Comparison of ENCODE assay signal across 15 mouse cellular contexts in genomic region chr5:139351628-139352027, GRCm38 (mm10). TPM values are rescaled to one million over a fixed set of nuclear protein-coding genes. Genes with fewer than 3 reads are reported as not detected.
DNase-seq lines count a peak whose midpoint lies in the region; ATAC-seq and TF ChIP-seq lines count a peak whose summit lies in the region.
"Had no signal": no experiment of that assay in that cellular context is flagged by ENCODE, and none has a peak within 500 bp of the region (broad histone marks: within the 10 kb centered on the region; RNA-seq: fewer than 3 reads in every experiment).

No protein-coding gene starts in this region.

- 21% methylated on average over 8 of the region's 8 CpGs for WGBS in lung, embryonic 14.5 days
- WGBS in embryonic facial prominence, embryonic 11.5 days = 25% methylated on average over 8 of the region's 8 CpGs
- WGBS in limb, embryonic 14.5 days = 5% methylated on average over 8 of the region's 8 CpGs

- no peaks in the 10 kb centered on the region for H3K27me3 ChIP-seq in lung, embryonic 14.5 days (ENCODE audit: insufficient read depth, low read length)
- H3K27me3 ChIP-seq in embryonic facial prominence, embryonic 11.5 days (ENCODE audit: control insufficient read depth, insufficient read depth, low read length) = no peaks in the 10 kb centered on the region
- H3K27me3 ChIP-seq in limb, embryonic 14.5 days (ENCODE audit: control insufficient read depth, insufficient read depth, low read length) = no peaks in the 10 kb centered on the region

- ATAC-seq in lung, embryonic 14.5 days (ENCODE audit: insufficient read depth) = no peak
- ATAC-seq in embryonic facial prominence, embryonic 11.5 days (replicated peaks; ENCODE audit: insufficient number of reproducible peaks, low FRiP score, low TSS enrichment, low read depth) = no peak
- ATAC-seq in limb, embryonic 14.5 days (ENCODE audit: low FRiP score, low read depth) = peak; percentile 66
- ATAC-seq: lung, postnatal 0 days had no signal

- no peaks in the 10 kb centered on the region for H3K36me3 ChIP-seq in lung, embryonic 14.5 days (ENCODE audit: insufficient read depth)
- H3K36me3 ChIP-seq in embryonic facial prominence, embryonic 11.5 days (replicated peaks; ENCODE audit: control insufficient read depth, insufficient read depth, low read depth, low read length) = no peaks in the 10 kb centered on the region
- no peaks in the 10 kb centered on the region for H3K36me3 ChIP-seq in limb, embryonic 14.5 days (ENCODE audit: control insufficient read depth, insufficient read depth, low read length)
- H3K36me3 ChIP-seq: hindbrain, embryonic 12.5 days had no signal

- peak overlapping the region; percentile 31; the same call in 1 of the 2 replicates for H3K9ac ChIP-seq in lung, embryonic 14.5 days
- H3K9ac ChIP-seq in embryonic facial prominence, embryonic 11.5 days (replicated peaks; ENCODE audit: low read length) = peak overlapping the region; percentile 18; the same call in 1 of the 2 replicates
- H3K9ac ChIP-seq in limb, embryonic 14.5 days (ENCODE audit: low read depth, low read length, severe bottlenecking) = no peak overlapping the region
- H3K9ac ChIP-seq: hindbrain, embryonic 12.5 days had no signal

- H3K27ac ChIP-seq in gastrocnemius, adult 2 months = no peak overlapping the region
- no peak overlapping the region for H3K27ac ChIP-seq in lung, embryonic 14.5 days (ENCODE audit: low read depth)
- 0 out of 2 replicates have a peak overlapping the region, but pooled peaks have one; percentile 6 for H3K27ac ChIP-seq in embryonic facial prominence, embryonic 11.5 days (replicated peaks; ENCODE audit: low read depth, low read length)
- H3K27ac ChIP-seq in limb, embryonic 14.5 days (replicated peaks; ENCODE audit: low read depth, low read length) = no peak overlapping the region
- H3K27ac ChIP-seq: hindbrain, embryonic 12.5 days had no signal

- H3K9me3 ChIP-seq in lung, embryonic 14.5 days (ENCODE audit: low read depth, low read length) = no peaks in the 10 kb centered on the region
- H3K9me3 ChIP-seq in embryonic facial prominence, embryonic 11.5 days (replicated peaks; ENCODE audit: control insufficient read depth, low read length) = no peaks in the 10 kb centered on the region
- H3K9me3 ChIP-seq in limb, embryonic 14.5 days (ENCODE audit: control insufficient read depth, low read length) = no peaks in the 10 kb centered on the region
- H3K9me3 ChIP-seq: hindbrain, embryonic 12.5 days had no signal

- TF ChIP-seq POLR2A in limb, embryonic 14.5 days (IDR thresholded peaks at IDR 0.05; ENCODE audit: borderline replicate concordance, extremely low read depth, insufficient read depth, insufficient read length) = no peak

- no peak for TF ChIP-seq CTCF in gastrocnemius, adult 2 months (IDR thresholded peaks at IDR 0.05)
- no peak for TF ChIP-seq CTCF in lung, embryonic 14.5 days (IDR thresholded peaks at IDR 0.05; ENCODE audit: low read depth)

- intact Hi-C loops in gastrocnemius, adult 2 months (cut with DNase I) = no loop called here
- intact Hi-C loops in gastrocnemius, postnatal 36 days (cut with DNase I) = no loop called here

- H3K4me3 ChIP-seq in gastrocnemius, adult 2 months = no peak overlapping the region
- no peak overlapping the region for H3K4me3 ChIP-seq in lung, embryonic 14.5 days (ENCODE audit: low read depth, low read length)
- no peak overlapping the region for H3K4me3 ChIP-seq in embryonic facial prominence, embryonic 11.5 days (ENCODE audit: low read depth, low read length)
- no peak overlapping the region for H3K4me3 ChIP-seq in limb, embryonic 14.5 days (replicated peaks; ENCODE audit: low read length)
- H3K4me3 ChIP-seq: hindbrain, embryonic 12.5 days had no signal

- no peak overlapping the region for H3K4me2 ChIP-seq in lung, embryonic 14.5 days
- H3K4me2 ChIP-seq in embryonic facial prominence, embryonic 11.5 days (ENCODE audit: low read depth, low read length) = no peak overlapping the region
- H3K4me2 ChIP-seq in limb, embryonic 14.5 days (replicated peaks; ENCODE audit: low read depth, low read length, severe bottlenecking) = 0 out of 2 replicates have a peak overlapping the region, but pooled peaks have one; percentile 1
- H3K4me2 ChIP-seq: hindbrain, embryonic 12.5 days had no signal

- no peaks in the 10 kb centered on the region for H3K4me1 ChIP-seq in lung, embryonic 14.5 days (ENCODE audit: insufficient read depth)
- 0 out of 2 replicates have a peak, but pooled peaks cover 2% of the 10 kb centered on the region for H3K4me1 ChIP-seq in embryonic facial prominence, embryonic 11.5 days (ENCODE audit: control insufficient read depth, insufficient read depth, low read length)
- H3K4me1 ChIP-seq in limb, embryonic 14.5 days (ENCODE audit: control insufficient read depth, insufficient read depth, low read length) = peaks cover 10% of the 10 kb centered on the region

- peak; percentile 20 for DNase-seq in gastrocnemius, adult 2 months
- no peak for DNase-seq in gastrocnemius, postnatal 36 days
- no peak for DNase-seq in lung, embryonic 14.5 days
- no peak for DNase-seq in lung, postnatal 4 days
- DNase-seq in embryonic facial prominence, embryonic 11.5 days (ENCODE audit: low spot score) = no peak
- no peak for DNase-seq in limb, embryonic 14.5 days (ENCODE audit: low spot score)
- DNase-seq in Muller cell, postnatal 12 days (ENCODE audit: inconsistent ontology term) = no peak
- DNase-seq in spleen, postnatal 14 days (ENCODE audit: low spot score in 2 of 2) = no peak
- DNase-seq: cerebellum, postnatal 25 days had no signal

RNA-seq across cellular contexts. Expression of gene Cox19, which starts 0.4 kb away (rescaled TPM):
- total RNA-seq in gastrocnemius, adult 2 months (2021) = 10 to 100 TPM; 48.7 to 69.6 TPM
- 10 to 100 TPM; 52.8 to 68.3 TPM for total RNA-seq in gastrocnemius, postnatal 36 days (2021)
- 102 and 106 TPM in 2 replicates for polyA plus RNA-seq in lung, embryonic 14.5 days (2014; fragmentation: Nextera tagmentation; extraction: Ambion mirVana)
- polyA plus RNA-seq in embryonic facial prominence, embryonic 11.5 days (2014; fragmentation: Nextera tagmentation; extraction: Ambion mirVana) = 116 and 123 TPM in 2 replicates
- 77.8 and 90.6 TPM in 2 replicates for polyA plus RNA-seq in limb, embryonic 14.5 days (2012; rRNA removed)
- polyA plus RNA-seq in limb, embryonic 14.5 days (2014; fragmentation: Nextera tagmentation; extraction: Ambion mirVana) = 108 and 111 TPM in 2 replicates

RNA-seq across cellular contexts. Expression of gene Cyp2w1, which starts 0.8 kb away (rescaled TPM):
- not detected for total RNA-seq in gastrocnemius, adult 2 months (2021)
- total RNA-seq in gastrocnemius, postnatal 36 days (2021) = not detected
- polyA plus RNA-seq in lung, embryonic 14.5 days (2014; fragmentation: Nextera tagmentation; extraction: Ambion mirVana) = not detected in 2 replicates
- 0.41 and 0.46 TPM in 2 replicates for polyA plus RNA-seq in embryonic facial prominence, embryonic 11.5 days (2014; fragmentation: Nextera tagmentation; extraction: Ambion mirVana)
- polyA plus RNA-seq in limb, embryonic 14.5 days (2012; rRNA removed) = 29.3 and 36.2 TPM in 2 replicates
- polyA plus RNA-seq in limb, embryonic 14.5 days (2014; fragmentation: Nextera tagmentation; extraction: Ambion mirVana) = 19.6 and 20.7 TPM in 2 replicates
- total RNA-seq: left cerebral cortex, adult 18-20 months; MEL; monocyte, adult 5-6 weeks had no signal
- polyA plus RNA-seq: kidney, embryonic 14.5 days; lung, postnatal 0 days had no signal

RNA-seq across cellular contexts. Expression of gene Gpr146, which starts 25.9 kb away (rescaled TPM):
- total RNA-seq in gastrocnemius, adult 2 months (2021) = 10 to 100 TPM; 26.5 to 41.2 TPM
- 10 to 100 TPM; 25.3 to 30.4 TPM for total RNA-seq in gastrocnemius, postnatal 36 days (2021)
- 3.5 and 4.3 TPM in 2 replicates for polyA plus RNA-seq in lung, embryonic 14.5 days (2014; fragmentation: Nextera tagmentation; extraction: Ambion mirVana)
- polyA plus RNA-seq in embryonic facial prominence, embryonic 11.5 days (2014; fragmentation: Nextera tagmentation; extraction: Ambion mirVana) = 1.6 and 1.7 TPM in 2 replicates
- 1.9 and 2.4 TPM in 2 replicates for polyA plus RNA-seq in limb, embryonic 14.5 days (2012; rRNA removed)
- 2.3 and 2.5 TPM in 2 replicates for polyA plus RNA-seq in limb, embryonic 14.5 days (2014; fragmentation: Nextera tagmentation; extraction: Ambion mirVana)

RNA-seq across cellular contexts. Expression of gene Adap1, which starts 26.2 kb away (rescaled TPM):
- total RNA-seq in gastrocnemius, adult 2 months (2021) = 1 to 10 TPM in 1 of 2 experiments, under 1 TPM in 1; 0.89 to 1.0 TPM
- 1 to 10 TPM; 1.6 to 1.7 TPM for total RNA-seq in gastrocnemius, postnatal 36 days (2021)
- 3.6 and 4.0 TPM in 2 replicates for polyA plus RNA-seq in lung, embryonic 14.5 days (2014; fragmentation: Nextera tagmentation; extraction: Ambion mirVana)
- 1.6 and 1.7 TPM in 2 replicates for polyA plus RNA-seq in embryonic facial prominence, embryonic 11.5 days (2014; fragmentation: Nextera tagmentation; extraction: Ambion mirVana)
- 2.5 and 2.9 TPM in 2 replicates for polyA plus RNA-seq in limb, embryonic 14.5 days (2012; rRNA removed)
- polyA plus RNA-seq in limb, embryonic 14.5 days (2014; fragmentation: Nextera tagmentation; extraction: Ambion mirVana) = 1.7 and 2.7 TPM in 2 replicates

RNA-seq across cellular contexts. Expression of gene C130050O18Rik, which starts 53.5 kb away (rescaled TPM):
- total RNA-seq in gastrocnemius, adult 2 months (2021) = under 1 TPM; 0.15 to 0.33 TPM
- under 1 TPM; 0.13 to 0.35 TPM for total RNA-seq in gastrocnemius, postnatal 36 days (2021)
- 1.1 TPM in 2 replicates for polyA plus RNA-seq in lung, embryonic 14.5 days (2014; fragmentation: Nextera tagmentation; extraction: Ambion mirVana)
- polyA plus RNA-seq in embryonic facial prominence, embryonic 11.5 days (2014; fragmentation: Nextera tagmentation; extraction: Ambion mirVana) = 0.18 and 0.27 TPM in 2 replicates
- polyA plus RNA-seq in limb, embryonic 14.5 days (2012; rRNA removed) = 9.1 and 10.6 TPM in 2 replicates
- polyA plus RNA-seq in limb, embryonic 14.5 days (2014; fragmentation: Nextera tagmentation; extraction: Ambion mirVana) = 6.4 and 7.5 TPM in 2 replicates

Comparison
In these comparisons a context has a peak if more than half of its experiments do, and no peak if none do; other contexts are left out.
1. RNA of gene Cyp2w1, which starts 0.8 kb away (polyA plus RNA-seq): 19.6 to 36.2 TPM in limb, embryonic 14.5 days; 0.41 to 0.46 TPM in embryonic facial prominence, embryonic 11.5 days and not detected in lung, embryonic 14.5 days; every median in the first group is over 10 times any median in the second.